Mouse (Mus musculus): ENCODE measurements at regions not wholly inside any gene's neighbourhood (a gene's known extent, or its start where the extent isn't known, plus 50 kb on each side); places are given as distances from the start of the nearest gene placed in this dataset.

DNA sequence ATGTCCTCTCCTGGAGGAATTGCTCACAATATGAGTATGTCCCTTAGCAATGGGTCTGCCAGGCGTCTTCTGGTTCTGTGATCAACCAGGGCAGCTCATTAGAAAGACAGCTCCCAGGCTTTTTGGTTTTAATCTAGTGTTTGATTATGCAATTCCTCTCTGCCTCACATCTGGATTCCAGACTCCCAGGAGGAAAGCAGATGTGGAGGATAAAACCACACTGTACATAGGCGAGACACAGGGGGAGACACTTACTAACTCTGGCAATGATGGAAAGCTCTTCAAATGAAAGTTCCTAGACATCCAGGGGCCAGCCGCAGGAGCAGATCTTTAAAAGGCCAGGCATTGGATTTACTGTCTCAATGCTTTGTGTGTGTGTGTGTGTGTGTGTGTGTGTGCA lies 116.4 kb upstream of the Tet2 start:
- TF ChIP-seq CTCF (conservative IDR thresholded peaks at IDR 0.05; ENCODE audit: low read length): no peak
- no peak for TF ChIP-seq POU5F1 (IDR thresholded peaks at IDR 0.05; ENCODE audit: borderline replicate concordance, low read length)

All from E14TG2a.4 (cell line).